Mouse (Mus musculus) mouse embryonic stem cell (cell line): ENCODE measurements at regions not wholly inside any gene's neighbourhood (a gene's known extent, or its start where the extent isn't known, plus 50 kb on each side); places are given as distances from the start of the nearest gene placed in this dataset.

Experiments used
- in situ Hi-C, 2 experiments: fragments of 300-500 bp; cut with MboI; formaldehyde crosslinking; loops; 1 replicate in 1 of 2; 3 replicates in 1 of 2; pipeline ENCODE4 v1.14.3; 2019 to 2020; ENCODE audit warnings: low sequenced_read_pairs in 2 of 2, low pct_unique_long_range_greater_than_20kb in 1 of 2, mixed read lengths in 1 of 2; ENCODE audit not compliant: unreplicated experiment in 1 of 2

DNA sequence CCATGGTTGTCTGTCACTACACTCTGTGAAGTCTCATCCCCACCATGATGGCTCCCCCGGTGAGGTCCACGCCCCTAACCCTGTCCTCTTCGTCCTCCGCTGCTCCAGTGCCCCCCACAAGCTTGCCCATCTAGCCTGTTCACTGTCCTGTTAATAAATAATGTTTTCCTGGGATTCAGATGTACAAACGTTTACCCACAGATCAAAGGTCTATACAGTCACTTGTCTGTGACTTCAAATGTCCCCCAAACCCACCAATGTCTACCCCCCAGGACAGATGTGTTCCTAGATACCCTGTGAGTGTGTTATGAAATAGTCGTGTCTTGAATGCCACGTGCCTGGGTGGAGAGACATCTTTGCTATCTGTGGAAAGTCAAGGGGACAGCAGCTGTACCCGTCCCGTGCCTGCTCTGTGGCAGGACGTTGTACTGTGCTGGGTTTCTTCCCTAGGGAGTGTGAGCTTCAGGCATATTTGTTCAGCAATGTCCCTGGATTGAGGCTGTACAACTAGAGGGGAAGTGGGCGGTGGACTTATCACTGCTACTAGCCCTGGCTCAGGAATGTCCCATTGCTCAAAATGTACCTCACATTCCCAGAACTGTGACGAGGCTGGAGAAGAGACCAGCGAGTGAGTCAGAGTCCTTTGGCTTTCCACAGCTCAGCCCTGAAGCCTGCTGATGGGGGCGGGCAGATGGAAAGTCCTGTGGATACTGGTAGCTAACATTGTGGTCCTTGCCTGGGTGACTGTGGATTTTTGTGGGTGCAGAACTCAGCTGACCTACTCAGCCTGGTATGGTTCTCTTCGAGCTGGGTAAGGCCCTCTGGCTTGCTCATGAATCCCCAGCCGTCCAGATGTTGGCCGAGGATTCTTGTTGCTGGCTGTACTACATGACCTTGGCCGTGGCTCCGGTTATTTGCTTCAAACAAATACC lies 55.1 kb upstream of the Slc45a1 start:
- in situ Hi-C loops, result no loop called here

DNA sequence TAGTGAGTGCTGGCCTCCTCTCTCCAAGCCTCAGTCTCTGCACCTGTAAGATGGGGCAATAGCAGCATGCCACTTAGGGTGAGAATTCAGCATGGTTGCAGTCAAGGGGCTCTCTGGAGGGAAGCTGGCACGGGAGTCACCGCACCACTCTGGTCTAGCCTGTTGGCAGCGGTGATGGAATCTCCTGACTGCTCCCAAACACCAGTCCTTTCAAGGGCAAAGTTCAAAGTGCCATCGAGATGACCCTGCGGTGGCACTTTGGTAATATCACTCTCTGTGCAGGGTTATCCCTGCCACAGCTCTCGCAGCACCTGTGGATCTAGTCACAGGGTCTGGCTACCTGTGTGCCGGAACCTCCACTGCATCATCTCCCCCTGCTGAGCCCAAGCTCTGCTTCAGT lies 54.3 kb upstream of the Slc45a1 start:
- in situ Hi-C loops, result no loop called here

DNA sequence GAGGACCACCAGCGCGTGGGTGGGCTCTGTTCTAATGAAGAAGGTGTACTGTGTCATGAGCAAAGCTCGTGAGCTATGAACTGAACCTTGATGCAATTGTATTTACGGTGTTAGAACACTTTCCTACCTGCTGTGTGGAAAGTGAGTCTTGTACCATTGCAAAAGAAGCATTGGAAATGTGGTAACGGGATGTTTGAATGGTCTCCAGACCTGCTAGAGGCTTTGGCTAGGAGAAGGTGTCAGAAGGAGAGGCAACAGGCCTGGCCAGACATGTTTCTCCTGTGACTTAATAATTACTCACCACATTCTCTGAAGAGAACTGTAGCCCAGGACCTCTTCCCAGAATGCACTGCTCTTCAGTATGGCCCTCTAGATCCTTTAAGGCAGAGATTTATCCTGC lies 51.3 kb upstream of the Slc45a1 start:
- in situ Hi-C loops, result no loop called here
